Mouse (Mus musculus) myocyte (in vitro differentiated cells): Measurements from ENCODE around the gene Fbxo36.

Experiments used
- POLR2A ChIP-seq: IDR thresholded peaks from one replicate; pipeline ENCODE4 v1.6.1; 2011; ENCODE audit warnings: low read depth, mild to moderate bottlenecking, control low read depth, moderate library complexity; ENCODE audit not compliant: insufficient read length
- USF1 ChIP-seq: IDR thresholded peaks from one replicate; pipeline ENCODE4 v1.6.1; 2011; ENCODE audit warnings: low read depth, mild to moderate bottlenecking, control low read depth, moderate library complexity

GRCm38 (mm10) chr1:84934151-84934502, 94.5 kb downstream of the Fbxo36 start:
- TF ChIP-seq POLR2A: no peak
- no peak for TF ChIP-seq USF1
